Mouse (Mus musculus) limb, embryonic 14.5 days (tissue): Measurements from ENCODE around the gene Cd248. TPM values are rescaled to one million over a fixed set of nuclear protein-coding genes. Genes with fewer than 3 reads are reported as not detected.

Source experiments
- ATAC-seq: fragments of 200-750 bp; cut with Nextera tagmentation; 2 replicates; pipeline ENCODE4 v1.8.0; 2017; ENCODE audit warnings: low read depth, moderate number of reproducible peaks, moderate TSS enrichment; ENCODE audit not compliant: low FRiP score
- DNase-seq: peaks from one replicate; pipeline ENCODE4 v3.0.0-alpha.2; 2015; ENCODE audit warnings: low spot score
- H3K27ac ChIP-seq: fragments of 300-500 bp; sonication (generic); replicated peaks from 2 replicates; pipeline ENCODE4 v1.5.1; 2014; ENCODE audit warnings: low read depth, mild to moderate bottlenecking, low read length, moderate library complexity, mixed read lengths
- H3K27me3 ChIP-seq: fragments of 300-500 bp; sonication (generic); 2 replicates; pipeline ENCODE4 v1.6.1; 2014; ENCODE audit warnings: low read length, mixed read lengths; ENCODE audit not compliant: control insufficient read depth, insufficient read depth
- H3K36me3 ChIP-seq: fragments of 300-500 bp; sonication (generic); 2 replicates; pipeline ENCODE4 v1.6.1; 2014; ENCODE audit warnings: mild to moderate bottlenecking, low read length, moderate library complexity, mixed read lengths; ENCODE audit not compliant: control insufficient read depth, insufficient read depth
- H3K4me1 ChIP-seq: fragments of 300-500 bp; sonication (generic); 2 replicates; pipeline ENCODE4 v1.6.1; 2014; ENCODE audit warnings: antibody characterized with exemption, low read length, mixed read lengths; ENCODE audit not compliant: control insufficient read depth, insufficient read depth
- H3K4me2 ChIP-seq: fragments of 300-500 bp; sonication (generic); replicated peaks from 2 replicates; pipeline ENCODE4 v1.6.1; 2014; ENCODE audit warnings: low read depth, mild to moderate bottlenecking, low read length, moderate library complexity; ENCODE audit not compliant: severe bottlenecking
- H3K4me3 ChIP-seq: fragments of 300-500 bp; sonication (generic); replicated peaks from 2 replicates; pipeline ENCODE4 v1.5.1; 2014; ENCODE audit warnings: low read length
- H3K9ac ChIP-seq: fragments of 300-500 bp; sonication (generic); 2 replicates; pipeline ENCODE4 v1.6.1; 2014; ENCODE audit warnings: mild to moderate bottlenecking, low read depth, low read length, moderate library complexity; ENCODE audit not compliant: severe bottlenecking
- H3K9me3 ChIP-seq: fragments of 300-500 bp; sonication (generic); 2 replicates; pipeline ENCODE4 v1.6.1; 2016; ENCODE audit warnings: low read length; ENCODE audit not compliant: control insufficient read depth
- POLR2A ChIP-seq: fragments of 200-500 bp; IDR thresholded peaks from 2 replicates; pipeline ENCODE4 v1.8.0; 2012; ENCODE audit warnings: inconsistent platforms, mild to moderate bottlenecking, moderate library complexity, borderline replicate concordance; ENCODE audit not compliant: insufficient read depth, insufficient read length; ENCODE audit errors: extremely low read depth
- WGBS: fragments of 180-500 bp; shearing (Covaris S2); extraction: QIAGEN DNeasy Blood & Tissue Kit; methylation state at CpG from one replicate; pipeline ENCODE4 v1.1.7; 2014; 5-methylcytosine and 5-hydroxymethylcytosine counted together
- polyA plus RNA-seq, 2 experiments: library from polyadenylated mRNA; depleted of rRNA in 1 of 2; stranded (reverse) in 1 of 2; unstranded in 1 of 2; fragments of >200 nt; fragmentation: Nextera tagmentation in 1 of 2; extraction: Ambion mirVana in 1 of 2; gene quantifications; 2 replicates each; pipeline versions ENCODE4 v1.2.1 to v1.2.3; 2012 to 2014

The Cd248 gene
- polyA plus RNA-seq, 2 experiments, result 97.5 to 127 TPM

GRCm38 (mm10) chr19:5050047-5050905 lies 17.6 kb upstream of the Cd248 start, which contains the start of gene Rin1:
Gene Rin1, plus strand, starts transcription at chr19:5050481.
- peak within 1 kb of the TSS; percentile 11; the same call in 1 of the 2 replicates for H3K4me3 ChIP-seq
- DNase-seq (peak; percentile 15), ATAC-seq (no peak)
- peaks cover 25% of the 10 kb centered on the region for H3K27me3 ChIP-seq
- H3K27ac ChIP-seq, result no peak within 1 kb of the TSS
- H3K36me3 ChIP-seq, result peaks cover 35% of the 10 kb centered on the region
- 19% methylated on average over 11 of the region's 14 CpGs for WGBS
- no peak for TF ChIP-seq POLR2A
- H3K9me3 ChIP-seq, result no peaks in the 10 kb centered on the region
- H3K4me2 ChIP-seq, result peak within 1 kb of the TSS; percentile 31
- H3K4me1 ChIP-seq, result peaks cover 8% of the 10 kb centered on the region
- H3K9ac ChIP-seq, result no peak within 1 kb of the TSS

DNA sequence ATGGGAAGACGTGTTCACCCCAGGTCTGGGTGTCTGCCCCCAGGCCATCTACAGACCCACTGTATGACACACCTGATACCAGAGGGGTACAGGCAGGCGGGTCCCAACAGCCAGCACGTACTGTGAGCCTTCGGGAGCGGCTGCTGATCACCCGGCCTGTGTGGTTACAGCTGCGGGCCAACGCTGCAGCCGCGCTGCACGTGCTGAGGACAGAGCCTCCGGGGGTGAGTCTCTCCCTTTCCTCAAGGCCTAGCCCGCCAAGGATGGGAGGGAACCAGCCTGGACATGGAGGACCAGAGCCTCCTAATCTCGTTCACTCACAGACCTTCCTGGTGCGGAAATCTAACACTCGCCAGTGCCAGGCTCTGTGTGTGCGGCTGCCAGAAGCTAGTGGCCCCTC lies 16.8 kb upstream of the Cd248 start:
- H3K27ac ChIP-seq, result no peak overlapping the region
- no peak for ATAC-seq
- DNase-seq, result no peak
- peak overlapping the region; percentile 31 for H3K4me2 ChIP-seq
- TF ChIP-seq POLR2A, result no peak
- WGBS, result 11% methylated on average over 12 of the region's 17 CpGs
- H3K4me1 ChIP-seq, result peaks cover 8% of the 10 kb centered on the region
- no peaks in the 10 kb centered on the region for H3K9me3 ChIP-seq
- H3K36me3 ChIP-seq, result peaks cover 35% of the 10 kb centered on the region
- H3K27me3 ChIP-seq, result peaks cover 25% of the 10 kb centered on the region
- peak overlapping the region; percentile 11; the same call in 1 of the 2 replicates for H3K4me3 ChIP-seq
- H3K9ac ChIP-seq, result no peak overlapping the region

GRCm38 (mm10) chr19:5051515-5051914 lies 16.4 kb upstream of the Cd248 start:
- Histone ChIP-seq H3K27ac (no peak overlapping the region), H3K4me3 (no peak overlapping the region), H3K4me2 (peak overlapping the region; percentile 31; the same call in 1 of the 2 replicates), H3K4me1 (peaks cover 8% of the 10 kb centered on the region), H3K36me3 (peaks cover 32% of the 10 kb centered on the region), H3K9ac (no peak overlapping the region), H3K27me3 (peaks cover 25% of the 10 kb centered on the region), H3K9me3 (no peaks in the 10 kb centered on the region)
- DNase-seq (no peak), ATAC-seq (no peak)
- no peak for TF ChIP-seq POLR2A
- WGBS, result 29% methylated on average over 3 of the region's 3 CpGs

DNA sequence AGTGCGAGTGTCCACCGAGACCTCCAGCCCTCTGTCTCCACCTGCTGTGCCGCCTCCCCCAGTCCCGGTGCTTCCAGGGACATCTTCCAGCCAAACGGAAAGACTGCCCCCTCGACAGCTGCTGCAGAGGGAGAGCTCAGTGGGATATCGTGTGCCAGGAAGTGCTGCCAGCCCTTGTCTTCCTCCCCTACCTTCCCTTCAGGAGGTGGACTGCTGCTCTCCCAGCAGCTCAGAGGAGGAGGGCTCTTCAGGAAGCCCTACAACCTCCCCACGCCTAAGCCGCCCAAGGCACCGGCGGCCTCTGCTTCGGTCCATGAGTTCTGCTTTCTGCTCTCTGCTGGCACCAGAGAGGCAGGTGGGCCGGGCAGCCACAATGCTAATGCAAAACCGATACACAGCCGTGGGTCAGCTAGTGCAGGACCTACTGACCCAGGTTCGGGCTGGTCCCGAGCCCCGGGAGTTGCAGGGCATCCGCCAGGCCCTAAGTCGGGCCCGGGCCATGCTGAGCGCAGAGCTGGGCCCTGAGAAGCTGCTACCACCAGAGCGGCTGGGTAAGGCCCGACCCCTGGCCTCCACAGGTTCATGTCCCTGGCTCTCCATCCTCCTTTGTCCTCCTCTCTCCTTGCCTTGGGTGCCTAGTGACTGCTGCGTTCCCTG lies 15.6 kb upstream of the Cd248 start:
- no peak overlapping the region for H3K27ac ChIP-seq
- peaks cover 25% of the 10 kb centered on the region for H3K27me3 ChIP-seq
- no peak for TF ChIP-seq POLR2A
- 27% methylated on average over 21 of the region's 25 CpGs for WGBS
- H3K4me1 ChIP-seq, result peaks cover 12% of the 10 kb centered on the region
- ATAC-seq (no peak), DNase-seq (no peak)
- no peaks in the 10 kb centered on the region for H3K9me3 ChIP-seq
- H3K4me2 ChIP-seq, result no peak overlapping the region
- peaks cover 24% of the 10 kb centered on the region for H3K36me3 ChIP-seq
- H3K9ac ChIP-seq, result no peak overlapping the region
- no peak overlapping the region for H3K4me3 ChIP-seq

DNA sequence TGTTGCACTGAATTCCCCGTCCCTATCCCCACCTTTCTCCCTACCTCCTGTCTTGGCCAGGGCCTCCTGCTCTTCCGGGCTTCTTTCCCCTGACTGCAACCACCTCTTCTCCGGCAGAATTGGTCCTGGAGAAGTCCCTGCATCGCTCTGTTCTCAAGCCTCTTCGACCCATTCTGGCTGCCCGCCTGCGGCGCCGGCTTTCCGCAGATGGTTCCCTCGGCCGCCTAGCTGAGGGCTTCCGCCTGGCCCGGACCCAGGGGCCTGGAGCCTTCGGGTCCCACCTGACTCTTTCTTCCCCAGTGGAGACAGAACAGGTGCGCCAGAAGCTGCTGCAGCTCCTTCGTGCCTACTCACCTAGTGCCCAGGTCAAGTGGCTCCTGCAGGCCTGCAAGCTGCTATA lies 15.0 kb upstream of the Cd248 start:
- Histone ChIP-seq H3K27ac (no peak overlapping the region), H3K9me3 (no peaks in the 10 kb centered on the region), H3K4me3 (no peak overlapping the region), H3K36me3 (peaks cover 18% of the 10 kb centered on the region), H3K9ac (no peak overlapping the region), H3K27me3 (peaks cover 25% of the 10 kb centered on the region), H3K4me1 (peaks cover 12% of the 10 kb centered on the region), H3K4me2 (no peak overlapping the region)
- no peak for TF ChIP-seq POLR2A
- ATAC-seq (no peak), DNase-seq (no peak)
- WGBS, result 63% methylated on average over 17 of the region's 17 CpGs
